Mouse (Mus musculus) ES-Bruce4 (cell line): ENCODE results near the gene Men1.

Source experiments
- CTCF ChIP-seq: IDR thresholded peaks from one replicate; pipeline ENCODE4 v1.8.1; 2011; ENCODE audit warnings: low read depth, low read length
- EP300 ChIP-seq: IDR thresholded peaks from 2 replicates; pipeline ENCODE4 v1.6.1; 2011; ENCODE audit warnings: low read depth, low read length; ENCODE audit not compliant: insufficient read depth
- POLR2A ChIP-seq: IDR thresholded peaks from one replicate; pipeline ENCODE4 v1.8.1; 2011; ENCODE audit warnings: low read length; ENCODE audit not compliant: insufficient read depth

- no peak for TF ChIP-seq CTCF
- no peak for TF ChIP-seq POLR2A
- no peak for TF ChIP-seq EP300
Measured at GRCm38 (mm10) chr19:6297641-6298040, 37.1 kb upstream of the Men1 start.
